Mouse (Mus musculus): ENCODE measurements at regions not wholly inside any gene's neighbourhood (a gene's known extent, or its start where the extent isn't known, plus 50 kb on each side); places are given as distances from the start of the nearest gene placed in this dataset.
A peak's percentile ranks its signal among the peaks of the same experiment; 100 is the strongest.

DNA sequence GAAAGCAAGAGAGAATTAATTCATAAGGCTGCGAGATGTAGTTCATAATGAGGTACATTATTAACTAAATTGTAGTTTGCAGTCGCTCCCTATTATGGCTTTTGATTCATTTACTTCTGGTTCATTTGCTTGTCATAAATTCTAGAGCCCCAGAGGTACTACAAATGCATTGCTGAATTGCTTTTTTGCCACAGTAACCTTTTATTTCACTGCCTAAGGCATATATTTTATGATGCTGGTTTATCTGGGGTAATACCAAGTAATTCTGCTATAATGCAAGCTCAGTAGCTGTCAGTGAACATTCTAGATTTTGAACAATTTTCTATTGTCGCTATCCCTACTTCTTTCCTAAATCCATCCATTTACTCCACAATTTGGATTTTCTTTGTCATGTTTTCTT lies 753.4 kb downstream of the Utrn start:
- Histone ChIP-seq H3K4me1 (0 out of 2 replicates have a peak, but pooled peaks cover 2% of the 10 kb centered on the region), H3K27me3 (no peaks in the 10 kb centered on the region), H3K27ac (no peak overlapping the region), H3K4me2 (replicated peaks) (no peak overlapping the region), H3K4me3 (no peak overlapping the region), H3K36me3 (no peaks in the 10 kb centered on the region), H3K9ac (no peak overlapping the region), H3K9me3 (replicated peaks) (no peaks in the 10 kb centered on the region)
- 82% methylated on average over 3 of the region's 3 CpGs for WGBS
- no peak for ATAC-seq (ENCODE audit: low FRiP score)

DNA sequence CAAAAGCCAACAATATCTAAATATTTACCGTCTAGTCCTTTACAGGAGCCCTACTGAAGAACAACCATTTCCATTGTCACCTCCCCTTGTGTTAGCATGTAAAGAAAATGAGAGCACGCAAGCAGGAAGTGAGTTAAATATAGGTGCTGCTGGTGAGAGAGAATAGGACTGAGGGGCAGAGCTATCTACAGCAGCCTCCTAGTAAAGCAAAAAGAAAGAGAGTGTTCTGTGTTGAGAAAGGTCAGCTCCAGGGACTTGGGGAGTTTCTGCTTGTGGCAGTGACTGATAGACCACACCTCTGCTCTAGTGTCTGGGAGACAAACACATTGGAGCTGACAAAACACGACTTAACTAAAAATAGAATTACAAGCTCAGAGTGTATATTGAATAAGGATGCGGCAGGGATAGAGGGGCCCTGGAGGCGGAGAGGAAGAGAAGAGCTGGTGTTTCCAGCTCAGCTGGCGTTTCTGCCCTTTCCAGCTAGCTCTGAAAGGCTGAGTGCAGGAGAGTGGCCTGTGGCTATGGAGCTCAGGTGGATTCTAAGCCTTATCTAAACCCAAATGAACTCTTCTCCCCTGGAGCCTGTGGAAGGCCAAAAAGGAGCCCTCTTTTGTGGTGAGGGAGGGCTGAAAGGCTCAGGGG lies 752.4 kb downstream of the Utrn start:
- Histone ChIP-seq H3K9ac (no peak overlapping the region), H3K4me1 (0 out of 2 replicates have a peak, but pooled peaks cover 2% of the 10 kb centered on the region), H3K27ac (0 out of 2 replicates have a peak overlapping the region, but pooled peaks have one; percentile 23), H3K36me3 (no peaks in the 10 kb centered on the region), H3K4me3 (no peak overlapping the region), H3K9me3 (replicated peaks) (no peaks in the 10 kb centered on the region), H3K27me3 (no peaks in the 10 kb centered on the region), H3K4me2 (replicated peaks) (no peak overlapping the region)
- peak; percentile 58 for ATAC-seq (ENCODE audit: low FRiP score)
- 62% methylated on average over 6 of the region's 6 CpGs for WGBS

DNA sequence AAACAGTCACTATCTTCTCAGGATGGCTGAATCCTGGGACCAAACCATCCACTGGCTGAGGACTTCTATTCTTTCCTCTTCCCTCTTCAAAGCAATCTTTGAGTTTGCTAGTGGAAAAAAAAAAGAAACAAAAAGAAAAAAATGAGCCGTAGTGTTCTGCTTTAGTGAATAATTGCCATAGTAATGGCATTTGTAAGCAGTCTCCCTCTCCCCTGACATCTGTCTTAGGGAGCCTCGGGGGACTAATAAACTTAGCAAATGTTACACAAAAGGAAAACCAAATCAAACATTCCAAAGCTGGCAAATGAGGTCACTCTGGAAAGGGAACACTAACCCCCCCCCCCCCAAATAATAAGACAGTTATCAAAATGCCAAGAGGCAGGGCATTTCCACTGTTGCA lies 744.9 kb downstream of the Utrn start:
- no peak overlapping the region for H3K4me2 ChIP-seq (replicated peaks)
- no peak overlapping the region for H3K9ac ChIP-seq
- H3K27me3 ChIP-seq = no peaks in the 10 kb centered on the region
- H3K4me3 ChIP-seq = no peak overlapping the region
- WGBS = 51% methylated on average over 2 of the region's 2 CpGs
- ATAC-seq (ENCODE audit: low FRiP score) = no peak
- H3K9me3 ChIP-seq (replicated peaks) = no peaks in the 10 kb centered on the region
- no peak overlapping the region for H3K27ac ChIP-seq
- no peaks in the 10 kb centered on the region for H3K36me3 ChIP-seq
- H3K4me1 ChIP-seq = no peaks in the 10 kb centered on the region

- Histone ChIP-seq H3K9me3 (replicated peaks) (no peaks in the 10 kb centered on the region), H3K36me3 (no peaks in the 10 kb centered on the region), H3K27me3 (no peaks in the 10 kb centered on the region), H3K27ac (no peak overlapping the region), H3K9ac (no peak overlapping the region), H3K4me2 (replicated peaks) (no peak overlapping the region), H3K4me3 (no peak overlapping the region), H3K4me1 (no peaks in the 10 kb centered on the region)
- no peak for ATAC-seq (ENCODE audit: low FRiP score)
- WGBS = 79% methylated on average over 3 of the region's 3 CpGs
Measured at GRCm38 (mm10) chr10:12129486-12129885, 739.7 kb downstream of the Utrn start.

DNA sequence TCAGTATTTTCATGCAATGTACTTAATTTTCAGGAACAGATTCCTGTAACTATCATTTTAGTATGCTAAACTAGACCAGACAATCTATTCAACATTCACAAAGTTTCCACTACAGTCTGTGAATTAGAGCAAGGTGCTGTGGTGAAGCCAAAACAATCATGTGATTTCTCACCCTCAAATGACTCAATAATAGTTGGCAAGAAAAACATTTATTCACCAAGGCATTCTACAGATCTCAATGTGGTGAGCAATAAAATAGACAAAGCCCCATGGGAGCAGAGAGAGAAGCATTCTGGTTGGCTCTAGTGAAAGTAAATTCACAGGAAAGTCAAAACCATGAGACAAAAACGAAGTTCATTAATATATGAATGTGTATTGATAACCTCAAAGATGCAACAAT lies 724.5 kb downstream of the Utrn start:
- H3K36me3 ChIP-seq = no peaks in the 10 kb centered on the region
- no peaks in the 10 kb centered on the region for H3K27me3 ChIP-seq
- H3K9ac ChIP-seq = no peak overlapping the region
- no peaks in the 10 kb centered on the region for H3K9me3 ChIP-seq (replicated peaks)
- WGBS = 62% methylated on average over 1 of the region's 1 CpGs
- no peak overlapping the region for H3K27ac ChIP-seq
- H3K4me3 ChIP-seq = no peak overlapping the region
- no peaks in the 10 kb centered on the region for H3K4me1 ChIP-seq
- no peak for ATAC-seq (ENCODE audit: low FRiP score)
- no peak overlapping the region for H3K4me2 ChIP-seq (replicated peaks)

DNA sequence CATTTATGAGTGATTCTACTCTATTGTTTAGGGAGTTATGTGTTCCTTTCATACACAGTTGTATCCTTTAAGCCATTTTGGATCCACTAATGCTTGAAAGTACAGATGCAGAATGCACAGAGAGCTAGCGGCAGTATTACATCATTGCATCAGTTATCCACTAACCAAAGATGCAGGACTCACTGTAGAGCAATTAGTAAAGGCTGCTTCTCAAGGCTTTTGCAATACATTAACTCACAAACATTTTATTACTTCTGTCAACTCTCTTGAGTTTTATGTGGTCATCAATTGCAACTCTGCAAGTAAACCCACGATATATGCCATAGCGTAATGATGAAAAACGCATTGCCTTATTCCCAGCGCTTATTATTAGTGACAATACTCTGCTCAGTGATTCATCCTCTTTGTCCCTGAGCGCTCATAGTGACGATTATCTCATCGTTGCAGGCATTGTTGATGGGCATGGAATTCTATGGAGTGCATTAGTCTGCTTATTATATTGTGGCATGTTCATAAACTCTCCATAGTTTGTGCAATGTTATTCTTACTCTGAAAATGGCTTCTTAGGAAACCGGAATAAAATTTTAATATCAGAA lies 722.1 kb downstream of the Utrn start:
- 87% methylated on average over 9 of the region's 9 CpGs for WGBS
- Histone ChIP-seq H3K36me3 (no peaks in the 10 kb centered on the region), H3K4me3 (no peak overlapping the region)

DNA sequence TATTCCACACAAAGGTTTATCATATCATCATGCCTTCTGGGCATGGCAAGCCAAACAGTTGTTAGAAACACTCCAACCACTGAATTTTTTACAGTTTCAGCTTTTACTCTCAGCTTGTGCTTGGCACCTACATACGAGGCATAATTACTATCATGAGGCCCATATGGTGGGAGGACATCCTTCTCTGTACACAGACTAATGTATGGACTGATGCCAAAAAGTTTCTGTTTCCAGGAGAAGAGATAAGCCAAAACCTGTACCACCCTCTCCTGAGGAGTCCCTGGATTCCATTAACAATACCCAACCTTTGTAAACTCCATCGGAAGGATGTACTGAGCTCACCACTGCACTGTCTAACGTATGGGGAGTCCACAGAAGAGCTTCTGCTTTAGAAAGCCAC lies 698.9 kb downstream of the Utrn start:
- no peaks in the 10 kb centered on the region for H3K4me1 ChIP-seq
- no peaks in the 10 kb centered on the region for H3K36me3 ChIP-seq
- no peaks in the 10 kb centered on the region for H3K27me3 ChIP-seq
- WGBS = 88% methylated on average over 3 of the region's 3 CpGs
- no peak overlapping the region for H3K27ac ChIP-seq
- no peak overlapping the region for H3K4me2 ChIP-seq (replicated peaks)
- no peaks in the 10 kb centered on the region for H3K9me3 ChIP-seq (replicated peaks)
- H3K4me3 ChIP-seq = no peak overlapping the region
- no peak overlapping the region for H3K9ac ChIP-seq
- ATAC-seq (ENCODE audit: low FRiP score) = no peak

More for the DNA sequence above, 722.1 kb downstream of the Utrn start:
- H3K4me1 ChIP-seq = no peaks in the 10 kb centered on the region
- no peak overlapping the region for H3K4me2 ChIP-seq (replicated peaks)
- no peak overlapping the region for H3K27ac ChIP-seq
- no peak for ATAC-seq (ENCODE audit: low FRiP score)
- H3K27me3 ChIP-seq = no peaks in the 10 kb centered on the region
- H3K9me3 ChIP-seq (replicated peaks) = no peaks in the 10 kb centered on the region
- no peak overlapping the region for H3K9ac ChIP-seq

- H3K27me3 ChIP-seq = no peaks in the 10 kb centered on the region
- H3K4me1 ChIP-seq = no peaks in the 10 kb centered on the region
- H3K9me3 ChIP-seq (replicated peaks) = no peaks in the 10 kb centered on the region
- H3K4me3 ChIP-seq = no peak overlapping the region
- H3K27ac ChIP-seq = no peak overlapping the region
- H3K36me3 ChIP-seq = no peaks in the 10 kb centered on the region
- ATAC-seq (ENCODE audit: low FRiP score) = 0 out of 2 replicates have a peak, but pooled peaks have one; percentile 50
- no peak overlapping the region for H3K9ac ChIP-seq
- WGBS = 62% methylated on average over 14 of the region's 14 CpGs
- H3K4me2 ChIP-seq (replicated peaks) = no peak overlapping the region
Measured at GRCm38 (mm10) chr10:12174200-12174818, 694.9 kb downstream of the Utrn start.

- no peak for ATAC-seq (ENCODE audit: low FRiP score)
- no peaks in the 10 kb centered on the region for H3K27me3 ChIP-seq
- H3K36me3 ChIP-seq = no peaks in the 10 kb centered on the region
- H3K4me3 ChIP-seq = no peak overlapping the region
- H3K4me1 ChIP-seq = no peaks in the 10 kb centered on the region
- no peak overlapping the region for H3K4me2 ChIP-seq (replicated peaks)
- WGBS = 59% methylated on average over 3 of the region's 3 CpGs
- no peak overlapping the region for H3K9ac ChIP-seq
- H3K9me3 ChIP-seq (replicated peaks) = no peaks in the 10 kb centered on the region
- no peak overlapping the region for H3K27ac ChIP-seq
Measured at GRCm38 (mm10) chr10:12175141-12175540, 694.0 kb downstream of the Utrn start.

- no peak overlapping the region for H3K27ac ChIP-seq
- H3K9me3 ChIP-seq (replicated peaks) = no peaks in the 10 kb centered on the region
- no peaks in the 10 kb centered on the region for H3K36me3 ChIP-seq
- no peaks in the 10 kb centered on the region for H3K4me1 ChIP-seq
- no peaks in the 10 kb centered on the region for H3K27me3 ChIP-seq
- no peak overlapping the region for H3K4me3 ChIP-seq
- no peak for ATAC-seq (ENCODE audit: low FRiP score)
- WGBS = 97% methylated on average over 1 of the region's 1 CpGs
- no peak overlapping the region for H3K9ac ChIP-seq
- H3K4me2 ChIP-seq (replicated peaks) = no peak overlapping the region
Measured at GRCm38 (mm10) chr10:12177482-12177881, 691.7 kb downstream of the Utrn start.

DNA sequence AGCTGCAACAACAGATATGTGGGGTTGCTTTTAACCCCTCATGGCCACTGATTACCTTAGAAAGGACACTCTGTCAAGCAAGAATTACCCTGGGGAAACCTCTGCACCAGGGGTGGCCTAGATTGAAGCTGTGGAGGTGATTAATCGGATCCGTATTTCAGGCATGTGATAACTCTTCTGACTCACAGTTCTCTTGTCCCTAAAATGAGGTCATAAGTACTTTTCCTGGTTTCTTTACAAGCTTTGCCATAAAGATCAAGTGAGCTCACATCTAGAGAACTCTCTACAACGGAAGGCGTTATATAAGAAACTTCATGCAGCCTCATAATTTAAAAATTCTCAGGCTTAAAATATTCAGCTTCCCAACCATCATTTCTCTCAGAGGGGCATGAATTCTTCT lies 688.2 kb downstream of the Utrn start:
- H3K27me3 ChIP-seq = no peaks in the 10 kb centered on the region
- no peak overlapping the region for H3K4me3 ChIP-seq
- H3K9me3 ChIP-seq (replicated peaks) = no peaks in the 10 kb centered on the region
- no peak overlapping the region for H3K27ac ChIP-seq
- ATAC-seq (ENCODE audit: low FRiP score) = no peak
- no peaks in the 10 kb centered on the region for H3K4me1 ChIP-seq
- no peak overlapping the region for H3K9ac ChIP-seq
- no peak overlapping the region for H3K4me2 ChIP-seq (replicated peaks)
- H3K36me3 ChIP-seq = no peaks in the 10 kb centered on the region
- WGBS = 88% methylated on average over 4 of the region's 4 CpGs

- peak; percentile 63 for ATAC-seq (ENCODE audit: low FRiP score)
Measured at GRCm38 (mm10) chr10:12186918-12187639, 682.1 kb downstream of the Utrn start.

More at GRCm38 (mm10) chr10:12186918-12187639, 682.1 kb downstream of the Utrn start:
- Histone ChIP-seq H3K4me2 (replicated peaks) (peak overlapping the region; percentile 19; the same call in 1 of the 2 replicates), H3K36me3 (no peaks in the 10 kb centered on the region), H3K4me1 (peaks cover 5% of the 10 kb centered on the region; the same call in 1 of the 2 replicates), H3K27ac (no peak overlapping the region), H3K9ac (no peak overlapping the region), H3K27me3 (no peaks in the 10 kb centered on the region), H3K4me3 (no peak overlapping the region), H3K9me3 (replicated peaks) (no peaks in the 10 kb centered on the region)
- WGBS = 57% methylated on average over 13 of the region's 13 CpGs
